Mouse (Mus musculus): ENCODE measurements around the gene Gm21970. TPM values are rescaled to one million over a fixed set of nuclear protein-coding genes. Genes with fewer than 3 reads are reported as not detected.

Gm21970 gene
- polyA plus RNA-seq, 1 experiment from 2014 or later, result not detected

- Histone ChIP-seq H3K4me1 (peaks cover 56% of the 10 kb centered on the region), H3K36me3 (replicated peaks) (peaks cover 25% of the 10 kb centered on the region), H3K27me3 (ENCODE audit: poor library complexity, severe bottlenecking) (no peaks in the 10 kb centered on the region), H3K27ac (no peak overlapping the region), H3K9me3 (no peaks in the 10 kb centered on the region), H3K4me3 (no peak overlapping the region)
- DNase-seq (ENCODE audit: extremely low spot score, low spot score), result no peak
- WGBS, result 96% methylated on average over 10 of the region's 10 CpGs
Measured at GRCm38 (mm10) chr16:91376701-91377100, 14.8 kb upstream of the Gm21970 start.

- no peaks in the 10 kb centered on the region for H3K27me3 ChIP-seq (ENCODE audit: poor library complexity, severe bottlenecking)
- H3K36me3 ChIP-seq (replicated peaks), result peaks cover 31% of the 10 kb centered on the region
- H3K9me3 ChIP-seq, result no peaks in the 10 kb centered on the region
- H3K4me3 ChIP-seq, result no peak overlapping the region
- DNase-seq (ENCODE audit: extremely low spot score, low spot score), result no peak
- H3K4me1 ChIP-seq, result peaks cover 41% of the 10 kb centered on the region
- peak overlapping the region; percentile 31 for H3K27ac ChIP-seq
- 56% methylated on average over 17 of the region's 17 CpGs for WGBS
Measured at GRCm38 (mm10) chr16:91378431-91378986, 13.0 kb upstream of the Gm21970 start.

- peak overlapping the region; percentile 31 for H3K27ac ChIP-seq
- WGBS, result 31% methylated on average over 9 of the region's 9 CpGs
- peaks cover 36% of the 10 kb centered on the region for H3K4me1 ChIP-seq
- H3K4me3 ChIP-seq, result no peak overlapping the region
- DNase-seq (ENCODE audit: extremely low spot score, low spot score), result no peak
- peaks cover 36% of the 10 kb centered on the region for H3K36me3 ChIP-seq (replicated peaks)
- H3K27me3 ChIP-seq (ENCODE audit: poor library complexity, severe bottlenecking), result no peaks in the 10 kb centered on the region
- no peaks in the 10 kb centered on the region for H3K9me3 ChIP-seq
Measured at GRCm38 (mm10) chr16:91378991-91379390, 12.5 kb upstream of the Gm21970 start.

GRCm38 (mm10) chr16:91379412-91379811, 12.1 kb upstream of the Gm21970 start:
- whole genome bisulfite sequencing, result 52% methylated on average over 3 of the region's 3 CpGs
- H3K9me3 ChIP-seq, result no peaks in the 10 kb centered on the region
- peaks cover 32% of the 10 kb centered on the region for H3K4me1 ChIP-seq
- peaks cover 40% of the 10 kb centered on the region for H3K36me3 ChIP-seq (replicated peaks)
- H3K27me3 ChIP-seq (ENCODE audit: poor library complexity, severe bottlenecking), result no peaks in the 10 kb centered on the region
- no peak overlapping the region for H3K4me3 ChIP-seq
- peak overlapping the region; percentile 31 for H3K27ac ChIP-seq
- no peak for DNase-seq (ENCODE audit: extremely low spot score, low spot score)

- Histone ChIP-seq H3K36me3 (replicated peaks) (peaks cover 43% of the 10 kb centered on the region), H3K9me3 (no peaks in the 10 kb centered on the region), H3K27ac (no peak overlapping the region), H3K27me3 (ENCODE audit: poor library complexity, severe bottlenecking) (no peaks in the 10 kb centered on the region), H3K4me3 (no peak overlapping the region), H3K4me1 (peaks cover 29% of the 10 kb centered on the region)
- WGBS, result 90% methylated on average over 5 of the region's 5 CpGs
- no peak for DNase-seq (ENCODE audit: extremely low spot score, low spot score)
Measured at GRCm38 (mm10) chr16:91380151-91380550, 11.4 kb upstream of the Gm21970 start.

- 83% methylated on average over 4 of the region's 4 CpGs for WGBS
- peaks cover 31% of the 10 kb centered on the region for H3K4me1 ChIP-seq
- no peaks in the 10 kb centered on the region for H3K9me3 ChIP-seq
- peaks cover 36% of the 10 kb centered on the region for H3K36me3 ChIP-seq (replicated peaks)
- H3K27ac ChIP-seq, result no peak overlapping the region
- H3K27me3 ChIP-seq (ENCODE audit: poor library complexity, severe bottlenecking), result no peaks in the 10 kb centered on the region
- DNase-seq (ENCODE audit: extremely low spot score, low spot score), result no peak
- H3K4me3 ChIP-seq, result no peak overlapping the region
Measured at GRCm38 (mm10) chr16:91381606-91382005, 9.9 kb upstream of the Gm21970 start.

GRCm38 (mm10) chr16:91382261-91382790, 9.2 kb upstream of the Gm21970 start:
- 89% methylated on average over 9 of the region's 9 CpGs for WGBS
- peaks cover 30% of the 10 kb centered on the region for H3K4me1 ChIP-seq
- DNase-seq (ENCODE audit: extremely low spot score, low spot score), result no peak
- no peak overlapping the region for H3K27ac ChIP-seq
- H3K4me3 ChIP-seq, result no peak overlapping the region
- no peaks in the 10 kb centered on the region for H3K9me3 ChIP-seq
- H3K36me3 ChIP-seq (replicated peaks), result peaks cover 37% of the 10 kb centered on the region
- H3K27me3 ChIP-seq (ENCODE audit: poor library complexity, severe bottlenecking), result no peaks in the 10 kb centered on the region

GRCm38 (mm10) chr16:91384221-91384620, 7.3 kb upstream of the Gm21970 start:
- H3K4me1 ChIP-seq, result peaks cover 16% of the 10 kb centered on the region
- DNase-seq (ENCODE audit: extremely low spot score, low spot score), result no peak
- peaks cover 1% of the 10 kb centered on the region; the same call in 1 of the 2 replicates for H3K9me3 ChIP-seq
- WGBS, result 91% methylated on average over 4 of the region's 4 CpGs
- peaks cover 54% of the 10 kb centered on the region for H3K36me3 ChIP-seq (replicated peaks)
- H3K4me3 ChIP-seq, result no peak overlapping the region
- no peaks in the 10 kb centered on the region for H3K27me3 ChIP-seq (ENCODE audit: poor library complexity, severe bottlenecking)
- no peak overlapping the region for H3K27ac ChIP-seq

- H3K27ac ChIP-seq, result 0 out of 2 replicates have a peak overlapping the region, but pooled peaks have one; percentile 30
- 57% methylated on average over 10 of the region's 10 CpGs for WGBS
- no peak for DNase-seq (ENCODE audit: extremely low spot score, low spot score)
- H3K36me3 ChIP-seq (replicated peaks), result peaks cover 64% of the 10 kb centered on the region
- H3K4me1 ChIP-seq, result peaks cover 11% of the 10 kb centered on the region
- no peaks in the 10 kb centered on the region for H3K27me3 ChIP-seq (ENCODE audit: poor library complexity, severe bottlenecking)
- H3K4me3 ChIP-seq, result no peak overlapping the region
- H3K9me3 ChIP-seq, result peaks cover 10% of the 10 kb centered on the region; the same call in 1 of the 2 replicates
Measured at GRCm38 (mm10) chr16:91385621-91386020, 5.9 kb upstream of the Gm21970 start.

- H3K4me1 ChIP-seq, result peaks cover 11% of the 10 kb centered on the region
- no peak for DNase-seq (ENCODE audit: extremely low spot score, low spot score)
- H3K4me3 ChIP-seq, result no peak overlapping the region
- peaks cover 10% of the 10 kb centered on the region; the same call in 1 of the 2 replicates for H3K9me3 ChIP-seq
- peaks cover 64% of the 10 kb centered on the region for H3K36me3 ChIP-seq (replicated peaks)
- WGBS, result 94% methylated on average over 10 of the region's 10 CpGs
- H3K27me3 ChIP-seq (ENCODE audit: poor library complexity, severe bottlenecking), result no peaks in the 10 kb centered on the region
- H3K27ac ChIP-seq, result no peak overlapping the region
Measured at GRCm38 (mm10) chr16:91386419-91387120, 5.0 kb upstream of the Gm21970 start.

GRCm38 (mm10) chr16:91387121-91387486, 4.4 kb upstream of the Gm21970 start:
- Histone ChIP-seq H3K4me3 (no peak overlapping the region), H3K9me3 (peaks cover 10% of the 10 kb centered on the region; the same call in 1 of the 2 replicates), H3K27me3 (ENCODE audit: poor library complexity, severe bottlenecking) (no peaks in the 10 kb centered on the region), H3K27ac (no peak overlapping the region), H3K36me3 (replicated peaks) (peaks cover 64% of the 10 kb centered on the region), H3K4me1 (peaks cover 11% of the 10 kb centered on the region)
- DNase-seq (ENCODE audit: extremely low spot score, low spot score), result no peak
- 89% methylated on average over 3 of the region's 3 CpGs for WGBS

- DNase-seq (ENCODE audit: extremely low spot score, low spot score), result no peak
- Histone ChIP-seq H3K9me3 (peaks cover 10% of the 10 kb centered on the region; the same call in 1 of the 2 replicates), H3K4me3 (no peak overlapping the region), H3K27ac (no peak overlapping the region), H3K36me3 (replicated peaks) (peaks cover 78% of the 10 kb centered on the region), H3K27me3 (ENCODE audit: poor library complexity, severe bottlenecking) (no peaks in the 10 kb centered on the region), H3K4me1 (peaks cover 7% of the 10 kb centered on the region)
- WGBS, result 89% methylated on average over 4 of the region's 4 CpGs
Measured at GRCm38 (mm10) chr16:91390100-91390499, 1.4 kb upstream of the Gm21970 start.

- H3K9me3 ChIP-seq, result peaks cover 2% of the 10 kb centered on the region; the same call in 1 of the 2 replicates
- H3K27me3 ChIP-seq (ENCODE audit: poor library complexity, severe bottlenecking), result no peaks in the 10 kb centered on the region
- no peak overlapping the region for H3K27ac ChIP-seq
- peaks cover 4% of the 10 kb centered on the region; the same call in 1 of the 2 replicates for H3K4me1 ChIP-seq
- H3K36me3 ChIP-seq (replicated peaks), result peaks cover 60% of the 10 kb centered on the region
- DNase-seq (ENCODE audit: extremely low spot score, low spot score), result no peak
- no peak overlapping the region for H3K4me3 ChIP-seq
- WGBS, result 83% methylated on average over 4 of the region's 4 CpGs
Measured at GRCm38 (mm10) chr16:91394826-91395410, 3.4 kb downstream of the Gm21970 start.

All from forebrain, embryonic 10.5 days (tissue).